Mouse (Mus musculus) bone marrow, adult 2 months (tissue): Measurements from ENCODE around the gene Pxn. TPM values are rescaled to one million over a fixed set of nuclear protein-coding genes. Genes with fewer than 3 reads are reported as not detected.

Experiments
- H3K27ac ChIP-seq: fragments of 200-500 bp; 2 replicates; pipeline ENCODE4 v1.5.1; 2012; ENCODE audit warnings: low read depth, mild to moderate bottlenecking, control low read depth, inconsistent platforms, low read length; ENCODE audit not compliant: control insufficient read depth, poor library complexity, insufficient read depth
- H3K4me1 ChIP-seq: fragments of 200-500 bp; 2 replicates; pipeline ENCODE4 v1.6.1; 2011; ENCODE audit warnings: low read length; ENCODE audit not compliant: control insufficient read depth, insufficient read depth
- H3K4me3 ChIP-seq: fragments of 200-500 bp; replicated peaks from 2 replicates; pipeline ENCODE3; 2011; ENCODE audit warnings: mild to moderate bottlenecking, low read depth, low read length, control low read depth; ENCODE audit not compliant: control insufficient read depth
- CTCF ChIP-seq: fragments of 200-500 bp; IDR thresholded peaks from 2 replicates; pipeline ENCODE4 v1.5.1; 2011; ENCODE audit warnings: low read length, control low read depth; ENCODE audit not compliant: control insufficient read depth, insufficient read depth
- POLR2A ChIP-seq: fragments of 200-500 bp; IDR thresholded peaks from 2 replicates; pipeline ENCODE4 v1.6.1; 2011; ENCODE audit warnings: low read depth, mild to moderate bottlenecking, control low read depth, low read length, borderline replicate concordance; ENCODE audit not compliant: control insufficient read depth
- WGBS: fragments of 180-500 bp; shearing (Covaris S2); methylation state at CpG from one replicate; pipeline ENCODE4 v1.1.7; 2018; 5-methylcytosine and 5-hydroxymethylcytosine counted together
- polyA plus RNA-seq: library from polyadenylated mRNA; stranded (reverse); fragments of >200 nt; gene quantifications from 2 replicates; pipeline ENCODE4 v1.2.4, GENCODE M21; 2011; ENCODE audit warnings: low replicate concordance; ENCODE audit not compliant: missing spikeins, insufficient read depth, insufficient read length

Gene Pxn
- 32.5 and 71.6 TPM in 2 replicates for polyA plus RNA-seq

DNA sequence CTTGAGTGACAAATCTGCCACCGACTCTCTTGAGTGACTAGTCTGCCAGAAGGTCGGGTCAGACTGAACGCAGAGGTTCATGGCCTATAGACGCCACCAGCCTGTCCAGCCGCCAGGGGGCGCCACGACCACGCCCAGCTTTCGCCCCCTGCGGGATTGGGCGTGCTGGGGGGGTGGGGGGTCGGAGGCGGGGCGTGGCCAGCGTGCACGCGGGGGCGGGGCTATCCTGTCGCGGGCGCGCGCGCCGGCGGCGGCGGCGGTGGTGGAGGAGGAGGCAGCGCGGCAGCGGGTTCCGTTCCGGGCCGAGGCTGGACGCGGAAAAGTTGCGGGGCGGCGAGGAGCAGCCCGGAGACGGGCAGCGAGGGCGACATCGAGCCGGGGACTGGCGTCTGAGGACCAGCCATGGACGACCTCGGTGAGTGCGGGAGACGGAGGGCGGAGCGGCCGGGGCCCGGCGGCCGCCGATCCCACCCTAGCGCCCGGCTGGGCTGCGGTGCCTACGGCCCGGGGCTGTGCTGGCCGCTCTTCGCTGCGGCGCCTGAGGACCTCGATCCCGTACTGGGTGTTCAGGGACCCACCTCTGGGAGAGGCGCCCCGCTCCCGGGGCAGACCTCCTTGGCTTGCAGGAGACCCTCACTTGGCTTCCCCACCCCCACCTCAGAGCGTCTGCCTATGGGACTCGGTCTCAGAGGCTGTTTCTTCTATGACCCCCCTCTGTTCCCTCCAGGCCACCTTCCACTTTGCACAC is at the start of gene Pxn:
Gene Pxn (plus strand): TSS at position 223 of the 748 bp plus-strand sequence.
- TF ChIP-seq CTCF (peak; percentile 93), POLR2A (peak; percentile 87; the same call in 1 of the 2 replicates)
- Histone ChIP-seq H3K27ac (peak within 1 kb of the TSS; percentile 85), H3K4me1 (no peaks in the 10 kb centered on the region; the same call in 1 of the 2 replicates), H3K4me3 (peak within 1 kb of the TSS; percentile 95)
- WGBS = 1% methylated on average over 74 of the region's 74 CpGs

DNA sequence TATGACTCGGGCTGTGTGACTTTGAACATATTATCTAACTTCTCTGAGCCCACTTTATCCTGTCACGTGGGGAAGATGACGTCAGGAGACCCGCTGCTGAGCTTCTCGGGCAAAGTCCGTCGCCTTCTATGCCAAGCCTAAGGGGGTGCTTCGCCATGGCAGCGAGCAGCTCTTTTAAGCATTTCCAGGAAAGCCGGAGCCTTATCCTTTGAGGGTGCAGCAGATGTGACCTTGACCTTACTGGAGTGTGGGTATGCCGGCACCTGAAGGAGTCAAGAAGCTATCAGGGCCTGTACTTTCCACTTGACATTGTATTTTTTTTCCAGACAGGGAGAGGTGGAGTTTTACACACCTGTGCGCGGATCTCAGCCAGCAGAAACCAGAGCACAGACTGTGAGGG is 47.6 kb upstream of the Pxn start:
- Histone ChIP-seq H3K4me3 (no peak overlapping the region), H3K4me1 (no peaks in the 10 kb centered on the region), H3K27ac (no peak overlapping the region)
- no peak for TF ChIP-seq CTCF
- TF ChIP-seq POLR2A = no peak
- 66% methylated on average over 13 of the region's 13 CpGs for WGBS

DNA sequence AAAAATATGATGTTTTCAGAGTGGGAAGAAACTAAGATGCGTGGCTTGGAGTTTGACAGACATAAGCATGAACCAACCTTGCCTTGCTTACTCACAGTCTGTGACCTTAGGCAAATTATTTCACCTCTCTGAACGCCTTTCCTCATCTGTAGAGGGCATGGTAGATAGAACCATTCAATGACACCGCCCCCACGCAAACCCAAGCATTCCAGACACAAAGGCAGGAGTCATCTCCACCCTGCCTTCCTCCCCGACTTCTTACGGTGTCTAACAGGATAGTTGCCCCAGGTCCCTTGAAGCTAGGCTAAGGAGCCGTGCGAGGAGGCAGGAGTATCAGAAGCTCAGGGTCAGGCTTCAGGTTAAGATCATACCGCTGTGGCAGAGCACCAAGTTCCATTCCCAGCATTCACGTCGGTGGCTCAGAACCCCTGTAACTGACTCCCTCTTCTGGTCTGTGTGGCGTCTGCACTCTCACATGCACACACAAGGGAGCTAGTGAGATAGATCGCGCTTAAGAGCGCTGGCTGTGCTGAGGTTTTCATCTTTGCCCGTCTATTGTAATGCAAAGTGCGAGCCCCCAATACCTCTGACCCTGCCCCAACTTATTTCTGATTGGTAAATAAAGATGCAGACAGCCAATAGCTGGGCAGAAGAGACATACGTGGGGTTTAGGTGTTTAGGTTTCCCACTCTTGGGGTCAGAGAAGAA is 41.9 kb upstream of the Pxn start:
- Histone ChIP-seq H3K4me1 (no peaks in the 10 kb centered on the region), H3K27ac (no peak overlapping the region), H3K4me3 (no peak overlapping the region)
- TF ChIP-seq POLR2A = no peak
- no peak for TF ChIP-seq CTCF
- 84% methylated on average over 18 of the region's 18 CpGs for WGBS

DNA sequence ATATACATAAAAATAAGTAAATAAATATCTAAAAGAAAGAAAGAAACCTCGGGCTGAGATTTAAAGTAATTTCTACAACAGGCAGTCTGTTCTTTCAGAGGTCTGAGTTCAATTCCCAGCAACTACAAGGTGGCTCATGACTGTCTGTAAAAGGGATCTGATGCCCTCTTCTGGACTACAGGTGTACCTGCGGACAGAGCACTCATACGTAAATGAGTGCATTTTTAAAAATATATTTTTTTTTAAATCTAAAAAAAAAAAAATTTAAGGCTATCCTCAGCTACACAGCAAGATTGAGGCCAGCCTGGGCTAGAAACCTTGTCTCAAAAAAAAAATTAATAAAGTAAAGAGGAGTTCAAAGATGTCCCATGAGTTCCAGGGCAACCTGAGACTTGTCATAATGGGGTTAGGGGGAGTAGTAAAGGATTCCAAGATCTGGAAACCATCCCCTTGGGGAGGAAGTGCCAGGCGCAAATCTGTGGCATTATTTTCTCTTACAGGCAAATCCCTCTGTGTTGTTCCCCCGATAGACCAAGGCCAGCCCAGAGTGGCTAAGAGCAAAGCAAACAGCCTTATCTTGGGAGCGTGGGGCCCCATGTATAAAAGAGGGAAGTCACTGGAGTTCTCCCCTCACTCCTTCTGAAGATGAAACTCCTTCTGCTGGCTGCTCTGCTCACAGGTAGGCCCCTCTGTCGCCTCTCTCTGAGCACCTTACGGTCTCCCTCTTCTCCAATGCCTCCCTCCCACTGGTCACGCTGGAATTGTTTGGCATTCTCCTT is 40.6 kb upstream of the Pxn start, which contains the start of gene Pla2g1b:
Gene Pla2g1b (plus strand): TSS at position 621 of the 779 bp plus-strand sequence.
- no peak for TF ChIP-seq POLR2A
- no peak for TF ChIP-seq CTCF
- Histone ChIP-seq H3K27ac (no peak within 1 kb of the TSS), H3K4me3 (no peak within 1 kb of the TSS), H3K4me1 (no peaks in the 10 kb centered on the region)
- 32% methylated on average over 9 of the region's 9 CpGs for WGBS

DNA sequence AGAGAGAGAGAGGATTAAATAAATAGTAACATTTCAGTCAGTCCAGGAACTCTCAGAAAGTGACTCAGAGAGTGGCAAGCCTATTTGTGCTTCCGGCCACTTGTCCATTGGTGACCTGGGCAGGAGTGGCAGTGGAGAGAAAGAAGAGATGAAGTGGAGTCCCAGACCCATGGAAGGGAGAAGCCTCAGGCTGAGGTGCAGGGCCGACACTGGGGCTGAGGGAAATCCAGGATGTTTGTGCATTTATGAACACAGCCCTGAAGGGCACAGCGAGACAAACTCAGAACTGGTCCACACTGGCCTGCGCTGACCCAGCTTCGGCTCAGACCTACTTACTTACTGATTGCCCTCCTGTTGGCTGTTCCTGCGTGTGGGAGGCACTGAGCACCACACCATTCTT is 36.7 kb upstream of the Pxn start:
- WGBS = 70% methylated on average over 6 of the region's 6 CpGs

DNA sequence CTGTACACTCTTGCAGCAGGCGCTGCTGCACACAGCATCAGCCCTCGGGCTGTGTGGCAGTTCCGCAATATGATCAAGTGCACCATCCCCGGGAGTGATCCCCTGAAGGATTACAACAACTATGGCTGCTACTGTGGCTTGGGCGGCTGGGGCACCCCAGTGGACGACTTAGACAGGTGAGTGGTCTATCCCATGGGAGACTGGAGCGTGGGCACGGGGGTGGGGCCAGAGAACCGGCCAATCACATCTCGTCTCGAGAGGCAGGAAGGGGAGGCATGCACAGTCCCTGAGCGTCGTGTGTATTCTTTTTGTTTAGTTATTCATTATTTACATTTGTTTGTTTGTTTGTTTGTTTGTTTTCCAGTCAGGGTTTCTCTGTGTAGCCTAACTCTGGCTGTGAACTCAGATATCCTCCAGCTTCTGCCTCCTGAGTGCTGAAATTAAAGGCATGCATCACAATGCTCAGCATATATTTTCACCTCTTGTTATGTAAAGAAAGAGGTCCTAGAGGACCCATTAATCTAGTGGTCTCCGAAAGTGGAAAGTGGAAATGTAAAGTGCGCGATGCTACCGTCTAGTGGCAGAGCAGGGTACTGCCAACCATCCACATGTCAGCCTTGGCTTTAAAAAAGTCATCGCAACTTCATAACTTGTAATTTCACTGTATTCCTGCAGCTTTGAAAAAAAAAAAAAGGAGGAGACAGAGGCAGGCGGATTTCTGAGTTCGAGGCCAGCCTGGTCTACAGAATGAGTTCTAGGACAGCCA is 35.5 kb upstream of the Pxn start:
- peak; percentile 73 for TF ChIP-seq CTCF
- no peak for TF ChIP-seq POLR2A
- Histone ChIP-seq H3K4me3 (no peak overlapping the region), H3K27ac (no peak overlapping the region), H3K4me1 (no peaks in the 10 kb centered on the region)
- WGBS = 33% methylated on average over 20 of the region's 20 CpGs

More for the DNA sequence above, 36.7 kb upstream of the Pxn start:
- TF ChIP-seq CTCF (no peak), POLR2A (no peak)
- Histone ChIP-seq H3K4me3 (no peak overlapping the region), H3K27ac (no peak overlapping the region), H3K4me1 (no peaks in the 10 kb centered on the region)

DNA sequence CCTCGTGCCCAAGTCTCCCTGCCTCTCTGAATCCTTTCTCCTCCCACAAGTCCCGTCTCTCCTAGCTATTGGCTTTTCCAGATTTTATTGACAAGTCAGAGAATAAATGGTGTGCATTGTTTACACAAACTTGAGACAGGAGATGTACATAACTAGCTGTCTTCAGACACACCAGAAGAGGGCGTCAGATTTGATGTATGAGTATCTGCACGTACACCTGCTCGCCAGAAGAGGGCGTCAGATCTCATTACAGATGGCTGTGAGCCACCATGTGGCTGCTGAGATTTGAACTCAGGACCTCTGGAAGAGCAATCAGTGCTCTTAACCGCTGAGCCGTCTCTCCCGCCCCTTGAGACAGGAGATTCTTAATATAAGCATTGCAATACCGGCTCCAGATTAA is 33.3 kb upstream of the Pxn start:
- no peak overlapping the region for H3K4me3 ChIP-seq
- 0 out of 2 replicates have a peak, but pooled peaks have one; percentile 2 for TF ChIP-seq CTCF
- no peak for TF ChIP-seq POLR2A
- H3K4me1 ChIP-seq = no peaks in the 10 kb centered on the region
- H3K27ac ChIP-seq = no peak overlapping the region
- WGBS = 63% methylated on average over 10 of the region's 10 CpGs
